Mouse (Mus musculus) brain, embryonic 14.5 days (tissue): Measurements from ENCODE around the gene Tmem269. TPM values are rescaled to one million over a fixed set of nuclear protein-coding genes. Genes with fewer than 3 reads are reported as not detected.

ENCODE experiments used
- DNase-seq: peaks from one replicate; pipeline ENCODE4 v3.0.0-alpha.2; 2011; ENCODE audit warnings: low read depth
- CTCF ChIP-seq: fragments of 200-500 bp; IDR thresholded peaks from 2 replicates; pipeline ENCODE4 v1.5.1; 2012; ENCODE audit warnings: inconsistent platforms, mild to moderate bottlenecking, moderate library complexity, borderline replicate concordance; ENCODE audit not compliant: insufficient read depth, insufficient read length; ENCODE audit errors: extremely low read depth
- POLR2A ChIP-seq: fragments of 200-500 bp; IDR thresholded peaks from 2 replicates; pipeline ENCODE4 v1.6.1; 2012; ENCODE audit warnings: mild to moderate bottlenecking, inconsistent platforms, borderline replicate concordance; ENCODE audit not compliant: poor library complexity, insufficient read depth, insufficient read length, severe bottlenecking; ENCODE audit errors: extremely low read depth
- polyA plus RNA-seq: library from polyadenylated mRNA; depleted of rRNA; stranded (reverse); fragments of >200 nt; gene quantifications from 2 replicates; pipeline ENCODE4 v1.2.3, GENCODE M21; 2012

Gene Tmem269
- polyA plus RNA-seq, 1 experiment: 0.66 TPM

DNA sequence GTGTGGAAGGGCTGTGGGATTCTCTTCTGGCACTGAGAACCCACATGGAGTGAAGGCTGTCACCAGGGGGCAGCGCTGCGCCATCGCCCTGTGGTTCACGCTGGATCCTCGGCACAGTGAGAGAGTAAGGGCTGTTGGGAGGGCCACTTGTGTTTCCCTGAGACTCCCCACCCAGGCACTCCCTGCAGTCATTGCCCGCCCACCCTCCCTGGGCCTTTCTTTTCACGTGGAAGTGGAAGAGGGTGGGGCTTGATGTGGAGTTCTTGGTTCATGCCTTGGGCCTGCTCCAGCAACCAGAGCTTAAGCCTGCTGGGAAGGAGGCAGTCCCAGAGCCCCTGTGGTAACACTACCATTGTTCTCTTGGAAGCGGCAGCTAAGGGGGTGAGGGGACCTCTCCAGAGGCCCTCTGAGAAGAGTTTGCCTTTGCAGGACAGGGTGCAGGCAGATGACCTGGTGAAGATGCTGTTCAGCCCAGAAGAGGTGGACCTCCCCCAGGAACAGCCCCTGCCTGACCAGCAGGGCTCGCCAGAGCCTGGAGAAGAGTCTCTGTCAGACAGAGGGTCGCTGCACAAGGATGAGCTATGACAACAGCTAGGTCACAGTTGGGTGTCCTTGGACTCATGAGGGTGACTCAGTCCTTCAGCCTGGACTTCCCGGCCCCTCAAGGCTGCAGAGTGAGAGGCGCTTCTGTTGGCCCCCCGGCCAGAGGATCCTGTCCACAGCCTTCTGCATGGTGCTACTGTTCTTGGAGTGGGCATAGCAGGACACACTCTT, 29.6 kb upstream of the Tmem269 start:
- TF ChIP-seq POLR2A (no peak), CTCF (peak; percentile 84)
- DNase-seq: peak; percentile 82

DNA sequence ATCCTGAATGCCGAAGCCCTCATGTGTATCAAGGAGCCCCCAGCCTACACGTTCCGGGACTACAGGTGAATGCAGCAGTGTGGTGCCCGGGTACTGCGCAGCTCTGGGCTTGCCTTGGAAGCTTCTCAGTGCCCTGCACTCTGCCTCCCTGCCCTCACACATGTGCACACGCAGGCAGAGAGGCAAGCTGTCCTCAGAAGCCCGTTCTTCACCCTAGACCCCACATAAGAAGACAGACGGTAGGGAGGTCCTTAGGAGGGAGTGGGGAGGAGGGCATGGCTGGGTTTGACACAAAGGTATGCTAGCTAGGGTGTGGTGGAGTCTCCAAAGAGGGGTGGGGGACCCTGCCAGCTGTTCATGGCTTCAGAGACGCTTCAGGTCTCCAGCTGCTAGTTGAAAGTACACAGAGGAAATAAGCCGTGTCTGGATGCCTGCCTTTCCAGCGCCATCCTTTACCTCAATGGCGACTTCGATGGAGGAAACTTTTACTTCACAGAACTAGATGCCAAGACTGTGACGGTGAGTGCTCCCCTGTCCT, 28.7 kb upstream of the Tmem269 start:
- no peak for DNase-seq
- TF ChIP-seq POLR2A: no peak
- no peak for TF ChIP-seq CTCF

- peak; percentile 17 for DNase-seq
- TF ChIP-seq POLR2A (no peak), CTCF (no peak)
Observed at GRCm38 (mm10) chr4:119245961-119246360, 27.9 kb upstream of the Tmem269 start.

DNA sequence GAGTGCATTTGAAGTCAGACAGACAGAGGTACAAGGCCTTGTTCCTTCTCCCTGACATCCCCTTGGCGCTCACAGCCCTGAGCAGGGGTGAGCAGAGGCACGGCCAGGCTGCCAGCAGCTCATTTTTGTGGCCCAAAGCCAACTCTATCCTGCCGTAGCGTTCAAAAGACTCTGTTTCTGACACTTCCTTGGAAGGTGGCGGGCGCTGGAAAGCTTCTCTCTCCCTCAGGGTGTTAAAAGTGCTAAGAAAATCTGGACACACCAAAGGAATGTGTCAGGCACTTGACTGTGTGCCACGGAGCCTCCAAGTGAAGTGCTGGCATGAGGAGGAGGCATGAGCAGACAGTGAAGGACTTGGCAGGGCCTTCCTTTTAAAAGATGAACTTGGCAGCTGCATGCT, 27.5 kb upstream of the Tmem269 start:
- DNase-seq: peak; percentile 77
- TF ChIP-seq POLR2A (no peak), CTCF (no peak)

- no peak for TF ChIP-seq POLR2A
- no peak for TF ChIP-seq CTCF
- peak; percentile 27 for DNase-seq
Observed at GRCm38 (mm10) chr4:119244468-119245240, 26.6 kb upstream of the Tmem269 start.

DNA sequence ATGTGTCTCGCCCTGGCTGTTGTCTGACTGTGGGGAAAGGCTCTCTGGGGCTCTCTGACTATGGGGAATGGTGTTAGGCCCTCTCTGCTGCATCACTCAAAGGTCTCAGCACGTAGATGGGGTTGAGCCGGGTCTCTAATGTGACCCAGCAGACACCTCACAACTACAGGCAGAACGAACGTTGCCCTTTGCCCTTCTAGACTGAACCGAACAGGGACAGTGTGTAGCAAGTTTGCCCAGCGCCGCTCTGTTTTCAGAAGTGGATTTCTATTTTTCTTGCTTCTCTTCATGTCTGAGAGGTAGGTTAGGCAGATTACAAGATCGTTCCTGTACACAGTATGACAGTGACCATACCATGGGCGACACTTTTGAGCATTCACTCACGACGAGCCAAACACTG, 24.6 kb upstream of the Tmem269 start:
- no peak for DNase-seq
- no peak for TF ChIP-seq POLR2A
- no peak for TF ChIP-seq CTCF

DNA sequence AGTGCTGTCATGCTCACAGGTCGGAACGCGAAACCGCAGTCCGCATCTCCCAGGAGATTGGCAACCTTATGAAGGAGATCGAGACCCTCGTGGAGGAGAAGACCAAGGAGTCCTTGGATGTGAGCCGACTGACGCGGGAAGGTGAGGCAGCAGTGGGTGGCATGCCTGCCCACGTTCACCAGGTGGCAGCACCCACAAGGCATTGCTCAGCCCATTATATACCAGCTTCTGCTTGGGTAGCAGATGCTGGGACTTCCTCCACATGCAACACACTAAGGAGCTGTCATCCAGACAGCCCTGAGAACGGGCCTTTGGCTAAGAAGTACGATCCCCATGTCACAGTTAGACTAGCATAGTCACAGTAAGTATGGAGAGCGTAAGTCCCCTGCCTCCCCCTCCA, 23.6 kb upstream of the Tmem269 start:
- peak; percentile 49 for DNase-seq
- TF ChIP-seq POLR2A (no peak), CTCF (peak; percentile 46)

DNA sequence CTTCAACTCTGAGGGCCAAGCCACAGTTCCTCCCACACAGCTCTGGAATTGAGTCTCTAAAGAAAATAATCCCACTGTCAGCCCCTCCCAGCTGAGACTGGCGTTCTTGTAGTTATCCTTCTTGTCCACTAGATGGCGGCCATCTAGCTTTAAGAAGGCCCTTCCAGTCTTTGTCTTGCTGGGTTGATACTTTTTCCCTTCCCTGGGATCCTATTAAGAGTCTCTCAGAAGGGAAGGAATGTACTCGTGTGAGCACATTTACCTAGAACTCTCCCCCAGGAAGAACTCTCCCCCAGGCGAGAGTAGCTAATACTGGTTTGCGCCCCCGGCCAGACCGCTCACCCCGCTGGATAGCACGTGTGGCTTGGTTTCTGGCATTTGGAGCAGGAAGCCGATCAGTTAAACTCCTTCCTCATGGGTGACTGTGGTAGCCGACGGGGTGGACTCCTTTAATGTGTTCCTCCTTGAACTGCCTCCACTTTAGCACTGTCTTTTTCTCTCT, 21.2 kb upstream of the Tmem269 start:
- TF ChIP-seq CTCF: peak; percentile 85; the same call in 1 of the 2 replicates
- TF ChIP-seq POLR2A: no peak
- peak; percentile 92 for DNase-seq

DNA sequence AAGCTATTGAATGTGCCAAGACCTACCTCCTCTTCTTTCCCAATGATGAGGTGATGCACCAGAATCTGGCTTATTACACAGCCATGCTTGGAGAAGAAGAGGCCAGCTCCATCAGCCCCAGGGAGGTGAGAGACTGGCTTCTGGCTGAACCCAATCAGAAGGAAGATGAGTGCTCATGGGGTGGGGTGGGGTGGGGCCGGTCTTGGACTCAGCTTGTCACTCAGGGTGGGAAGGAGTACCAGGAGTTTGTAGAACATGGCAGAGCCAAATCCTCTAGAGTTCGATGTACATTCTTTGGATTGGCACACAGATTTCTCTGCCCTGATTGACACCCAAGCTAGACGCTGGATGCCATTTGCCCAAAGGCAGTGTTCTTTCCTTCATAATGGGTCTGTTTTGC, 20.6 kb upstream of the Tmem269 start:
- TF ChIP-seq CTCF (no peak), POLR2A (no peak)
- DNase-seq: no peak

- DNase-seq: no peak
- TF ChIP-seq POLR2A: no peak
- no peak for TF ChIP-seq CTCF
Observed at GRCm38 (mm10) chr4:119234348-119234747, 16.3 kb upstream of the Tmem269 start.

DNA sequence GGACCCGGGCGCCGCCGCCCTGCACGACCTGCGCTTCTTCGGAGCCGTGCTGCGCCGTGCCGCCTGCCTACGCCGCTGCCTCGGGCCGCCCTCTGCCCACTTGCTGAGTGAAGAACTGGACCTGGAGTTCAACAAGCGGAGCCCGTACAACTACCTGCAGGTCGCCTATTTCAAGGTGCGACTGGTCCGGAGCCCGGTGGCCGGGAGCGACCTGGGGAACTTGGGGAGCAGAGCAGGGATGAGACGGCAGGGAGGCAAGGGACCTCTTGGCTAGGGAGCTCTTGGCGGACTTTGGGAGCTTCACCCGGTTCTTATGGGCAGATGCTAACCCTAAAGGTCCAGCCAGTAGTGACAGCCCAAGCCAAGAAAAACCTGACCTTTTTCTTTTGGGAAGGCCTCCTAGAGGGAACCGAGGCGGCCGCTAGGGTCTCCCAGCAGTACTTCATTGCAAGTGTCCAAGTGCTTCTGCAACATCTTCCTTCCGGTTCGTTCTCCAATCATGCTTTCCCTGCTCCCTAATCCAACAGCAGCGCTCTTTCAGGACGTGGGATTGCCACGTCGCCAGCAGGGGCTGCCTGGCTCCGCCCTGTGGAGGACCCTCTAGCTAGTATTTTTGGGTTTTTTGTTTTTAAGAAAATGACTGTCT, 15.4 kb upstream of the Tmem269 start:
- peak; percentile 36; the same call in 1 of the 2 replicates for TF ChIP-seq CTCF
- TF ChIP-seq POLR2A: no peak
- peak; percentile 87 for DNase-seq

- TF ChIP-seq CTCF (no peak), POLR2A (peak; percentile 38; the same call in 1 of the 2 replicates)
- peak; percentile 99 for DNase-seq
Observed at GRCm38 (mm10) chr4:119232410-119233255, 14.6 kb upstream of the Tmem269 start, which contains the start of the genes AU022252 and P3h1. TSS of gene AU022252 (minus strand) at chr4:119232712. TSS of gene P3h1 (plus strand) at chr4:119232915.
